Mouse (Mus musculus): Measurements from ENCODE around the gene Cd200.
"Not testable (repeated sequence)": the region's sequence is repeated elsewhere in the genome, so short reads cannot be mapped to it uniquely, and the experiment has no call there.

Cd200 gene

DNA sequence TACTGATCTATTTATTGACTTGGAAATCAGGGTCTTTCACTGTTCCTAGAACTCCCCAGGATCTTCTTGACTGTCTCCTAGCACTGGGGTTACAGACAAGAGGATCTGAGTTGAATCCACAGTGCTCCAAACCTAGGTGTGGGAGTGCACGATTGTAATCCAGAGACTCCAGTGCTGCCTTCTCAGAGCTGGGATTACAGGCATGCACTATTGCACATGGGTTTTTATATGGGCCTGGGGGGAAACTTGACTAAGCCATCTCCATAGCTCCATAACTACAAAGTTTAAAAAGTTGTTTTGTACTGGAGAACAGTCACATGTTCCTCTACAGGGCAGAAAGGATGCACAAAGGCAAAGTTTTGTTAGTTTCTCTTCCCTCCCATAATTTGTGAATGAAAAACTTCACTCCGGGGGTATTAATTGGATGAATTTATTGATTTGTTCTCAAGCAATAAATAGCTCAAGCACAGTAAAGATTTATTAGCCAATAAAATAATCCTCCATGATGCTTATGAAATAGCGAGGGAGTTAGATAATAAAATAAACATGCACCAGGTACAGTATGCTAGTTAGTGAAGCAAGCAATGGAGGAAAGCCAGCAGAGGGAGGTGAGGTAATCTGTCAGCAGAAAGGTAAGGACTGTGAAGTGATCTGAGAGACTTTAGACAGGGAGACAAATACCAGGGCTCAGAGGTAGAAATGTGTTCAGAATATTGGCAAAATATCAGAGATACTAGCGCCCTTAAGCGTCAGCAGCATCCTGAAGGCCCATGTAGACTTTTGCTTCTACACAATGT lies 30.5 kb downstream of the Cd200 start:
- DNase-seq (ENCODE audit: low read depth): no peak

GRCm38 (mm10) chr16:45377332-45377731 lies 31.5 kb downstream of the Cd200 start:
- DNase-seq (ENCODE audit: low read depth): no peak

GRCm38 (mm10) chr16:45376812-45377211 lies 32.0 kb downstream of the Cd200 start:
- DNase-seq (ENCODE audit: low read depth): no peak

DNA sequence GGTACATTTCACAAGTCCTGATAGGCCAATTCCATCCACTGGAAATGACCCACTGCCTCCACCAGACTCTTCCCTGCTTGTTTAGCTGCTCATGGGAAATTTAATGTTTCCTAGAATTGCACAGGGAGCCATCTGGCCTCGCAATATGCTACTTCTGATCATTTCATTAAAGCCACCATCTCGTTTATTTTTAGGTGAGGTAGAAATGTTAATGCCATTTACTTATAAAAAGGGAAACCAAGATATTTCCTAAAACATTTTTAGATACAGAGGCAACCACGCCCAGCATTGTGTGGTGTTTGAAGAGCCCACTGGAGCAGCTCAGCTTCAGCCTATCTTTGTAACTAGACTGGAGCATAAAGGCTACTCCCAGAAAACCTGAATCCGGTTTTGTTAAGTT lies 32.6 kb downstream of the Cd200 start:
- DNase-seq (ENCODE audit: low read depth): no peak

- no peak for DNase-seq (ENCODE audit: low read depth)
Observed at GRCm38 (mm10) chr16:45375506-45376225, 33.2 kb downstream of the Cd200 start.

- peak; percentile 7 for DNase-seq (ENCODE audit: low read depth)
Observed at GRCm38 (mm10) chr16:45374074-45374473, 34.8 kb downstream of the Cd200 start.

GRCm38 (mm10) chr16:45371076-45371475 lies 37.8 kb downstream of the Cd200 start:
- DNase-seq (ENCODE audit: low read depth): no peak

DNA sequence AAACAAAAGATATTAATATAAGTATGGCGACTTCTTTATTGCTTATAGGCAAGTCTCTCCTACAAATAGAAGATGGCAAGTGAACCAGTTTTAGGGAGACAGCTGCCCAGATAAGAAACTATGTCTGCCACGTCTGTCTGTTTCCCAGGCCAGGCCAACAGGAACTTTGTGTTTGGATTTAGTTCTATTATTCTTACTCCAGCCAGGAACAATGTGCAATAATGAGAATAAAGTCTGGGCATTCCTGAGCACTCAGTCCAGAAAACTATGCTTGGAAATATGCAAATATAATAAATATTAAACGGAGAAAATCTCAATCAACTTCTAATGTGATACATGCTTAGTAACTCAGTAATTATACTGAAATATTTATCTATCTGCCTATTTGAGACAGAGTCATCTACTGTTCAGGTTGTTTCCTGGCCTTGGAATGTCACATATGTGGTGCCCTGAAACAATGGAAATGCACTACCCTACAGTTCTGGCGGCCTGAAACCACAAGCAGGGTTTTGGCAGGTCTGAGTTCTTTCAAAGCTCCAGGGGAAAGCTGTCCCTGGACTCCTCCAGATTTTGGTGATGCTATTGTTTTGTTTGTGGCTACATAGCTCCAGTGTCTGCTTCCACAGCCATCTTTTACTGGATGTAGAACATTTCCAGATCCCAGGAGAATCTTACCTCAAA lies 39.4 kb downstream of the Cd200 start:
- no peak for DNase-seq (ENCODE audit: low read depth)

GRCm38 (mm10) chr16:45366111-45366510 lies 42.7 kb downstream of the Cd200 start:
- DNase-seq (ENCODE audit: low read depth): no peak

GRCm38 (mm10) chr16:45365353-45365752 lies 43.5 kb downstream of the Cd200 start:
- no peak for DNase-seq (ENCODE audit: low read depth)

- DNase-seq (ENCODE audit: low read depth): no peak
Observed at GRCm38 (mm10) chr16:45364627-45365026, 44.2 kb downstream of the Cd200 start.

DNA sequence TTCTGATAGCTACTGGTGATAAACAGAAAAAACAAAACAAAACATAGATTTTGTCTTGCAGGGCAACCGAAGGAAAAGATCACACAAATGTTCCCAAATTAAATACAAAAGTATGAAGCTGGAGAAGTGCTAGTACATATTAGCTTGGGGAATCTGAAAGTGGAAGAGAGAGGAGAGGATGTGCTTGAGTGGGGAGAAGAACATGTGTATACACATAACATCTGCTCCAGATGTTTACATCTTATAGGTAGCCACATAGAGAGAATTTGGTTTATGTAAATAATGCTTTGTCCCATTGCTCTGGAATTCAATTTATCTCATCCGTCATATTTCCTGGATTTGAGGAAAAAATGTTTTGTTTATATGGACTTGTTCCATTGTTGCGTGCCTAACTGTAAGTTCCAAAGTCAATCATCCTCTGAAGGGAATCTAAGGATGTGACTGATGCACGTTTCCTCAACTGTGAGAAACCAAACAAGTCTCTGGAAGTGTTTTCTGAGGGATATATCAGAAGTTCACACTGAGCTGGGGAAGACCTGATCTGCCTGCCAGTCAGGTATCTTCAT lies 45.3 kb downstream of the Cd200 start:
- DNase-seq (ENCODE audit: low read depth): no peak

DNA sequence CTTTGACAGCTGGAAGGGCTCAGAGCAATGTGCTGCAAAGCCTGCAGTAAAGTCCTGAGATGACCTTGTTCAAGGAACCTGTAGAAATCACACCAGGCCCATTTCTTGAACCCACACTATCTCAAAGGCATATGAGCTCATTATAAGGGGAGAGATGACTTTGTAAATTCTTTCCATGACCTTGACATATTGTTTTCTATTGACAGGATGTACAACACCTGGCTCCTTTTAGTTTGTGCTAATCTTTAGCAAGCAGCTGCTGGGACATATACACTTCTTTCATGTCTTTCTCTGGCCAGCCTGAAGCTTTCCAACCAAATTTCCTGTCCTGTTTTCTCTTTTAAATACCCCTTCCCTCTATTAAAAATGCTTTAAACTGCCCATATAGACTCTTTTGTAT lies 47.4 kb downstream of the Cd200 start:
- DNase-seq (ENCODE audit: low read depth): no peak

DNA sequence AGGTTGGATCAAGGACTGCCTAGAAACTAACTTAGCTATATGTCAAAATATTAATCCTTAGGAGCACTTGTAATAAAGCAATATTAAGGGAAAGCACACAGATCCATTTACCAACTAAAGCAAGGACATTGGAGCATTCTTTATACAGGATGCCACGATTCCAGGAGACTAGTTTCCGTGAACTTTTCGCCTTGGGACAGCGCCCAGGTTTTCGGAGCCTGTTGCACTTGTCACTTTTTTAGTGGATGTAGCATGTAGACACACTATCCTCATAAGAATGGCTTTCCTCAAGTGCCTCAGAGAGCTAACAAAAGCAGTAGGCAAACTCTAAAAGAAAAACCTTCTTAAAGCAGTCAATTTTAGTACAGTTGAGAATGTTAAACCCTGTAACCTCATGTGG lies 50.4 kb downstream of the Cd200 start:
- DNase-seq (ENCODE audit: low read depth): not testable (repeated sequence)

DNA sequence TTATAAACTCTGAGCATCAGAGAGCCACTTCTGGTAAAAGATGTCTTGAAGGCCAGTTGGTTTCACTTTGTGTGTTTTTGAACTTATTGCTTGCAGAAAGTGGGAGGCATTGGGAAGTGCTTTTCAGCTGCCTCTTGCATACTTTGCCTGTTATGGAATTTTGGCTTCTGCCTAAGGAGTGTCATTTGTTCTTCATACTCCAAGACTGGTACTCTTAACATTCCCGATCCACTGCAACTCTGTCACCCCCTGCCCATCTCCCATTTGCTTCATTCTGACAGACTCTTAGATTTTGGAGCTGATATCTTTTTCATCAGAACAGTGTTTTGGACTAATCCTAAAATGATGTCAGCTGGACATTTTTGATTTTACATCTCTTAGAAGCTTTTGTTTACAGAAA lies 51.7 kb downstream of the Cd200 start:
- DNase-seq (ENCODE audit: low read depth): no peak

- DNase-seq (ENCODE audit: low read depth): peak; percentile 39
Observed at GRCm38 (mm10) chr16:45352875-45353274, 56.0 kb downstream of the Cd200 start.

GRCm38 (mm10) chr16:45350767-45351166 lies 58.1 kb downstream of the Cd200 start:
- no peak for DNase-seq (ENCODE audit: low read depth)

- DNase-seq (ENCODE audit: low read depth): peak; percentile 69
Observed at GRCm38 (mm10) chr16:45349523-45350298, 59.1 kb downstream of the Cd200 start.

DNA sequence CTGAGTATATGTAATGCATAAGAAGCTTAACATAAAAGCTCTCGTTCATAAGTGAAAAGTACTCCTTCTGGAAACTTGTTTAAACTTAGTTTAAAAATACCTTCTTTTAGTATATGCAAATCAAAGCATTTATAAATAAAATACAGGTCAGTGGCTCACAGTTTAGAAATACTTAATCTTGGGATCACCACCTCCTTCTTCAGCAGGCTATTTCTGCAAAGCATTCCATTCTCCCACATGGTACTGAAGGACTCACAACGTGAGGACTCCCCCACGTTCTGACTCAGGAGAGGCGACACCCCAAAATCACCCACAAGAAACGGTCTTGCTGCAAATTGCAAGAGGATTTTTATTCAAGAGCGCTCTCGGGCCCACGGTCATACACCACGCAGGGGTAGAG lies 60.6 kb downstream of the Cd200 start:
- DNase-seq (ENCODE audit: low read depth): not testable (repeated sequence)

DNA sequence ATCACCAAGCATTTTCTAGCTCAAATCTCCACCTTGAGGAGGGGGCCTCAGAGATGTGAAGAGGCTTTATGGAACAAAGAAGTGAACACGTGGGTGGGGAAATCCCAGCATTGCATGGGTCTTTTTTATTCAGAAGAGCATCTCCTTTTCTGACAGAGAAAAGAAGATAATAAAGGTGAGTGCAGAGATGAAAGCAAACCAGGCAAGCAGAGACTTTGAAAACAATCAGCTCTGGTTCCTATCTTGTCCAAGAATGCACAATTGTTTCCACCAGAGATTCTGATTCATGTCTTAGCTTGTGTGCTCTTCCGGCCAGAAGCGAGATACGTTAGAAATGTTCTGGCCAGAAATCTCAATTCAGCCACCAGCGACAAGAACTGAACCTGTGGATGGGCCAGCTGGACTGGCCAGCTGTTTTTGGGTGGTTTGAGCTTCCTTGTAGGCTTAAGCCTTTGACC lies 61.9 kb downstream of the Cd200 start:
- no peak for DNase-seq (ENCODE audit: low read depth)

DNA sequence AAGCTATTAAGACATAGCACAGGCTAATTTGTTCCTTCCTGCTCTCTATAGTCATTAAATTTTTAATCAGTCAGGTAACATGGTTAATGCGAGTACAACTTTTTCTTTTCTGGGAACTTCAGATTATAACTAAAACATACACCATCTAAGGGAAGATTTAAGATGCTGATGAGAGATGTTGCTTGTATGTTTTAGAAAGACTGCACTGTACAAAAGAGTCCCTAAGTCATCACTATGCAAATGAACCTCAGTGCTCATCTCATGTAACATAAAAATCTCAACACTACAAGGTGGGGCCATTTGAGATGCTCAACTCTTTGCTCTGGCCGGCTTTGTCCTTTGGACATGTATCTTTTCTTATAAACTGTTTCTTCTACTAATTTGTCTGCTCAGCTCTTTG lies 62.5 kb downstream of the Cd200 start:
- DNase-seq (ENCODE audit: low read depth): no peak

- peak; percentile 34 for DNase-seq (ENCODE audit: low read depth)
Observed at GRCm38 (mm10) chr16:45344879-45345278, 64.0 kb downstream of the Cd200 start.
